Mouse (Mus musculus) megakaryocyte-erythroid progenitor cell, adult 5-6 weeks (primary cell): ENCODE data around the gene Gm5868. TPM values are rescaled to one million over a fixed set of nuclear protein-coding genes. Genes with fewer than 3 reads are reported as not detected.

ENCODE experiments used
- ATAC-seq: replicated peaks from 2 replicates; pipeline ENCODE4 v1.8.0; 2016; ENCODE audit warnings: mild to moderate bottlenecking, inconsistent platforms; ENCODE audit not compliant: severe bottlenecking, poor library complexity, low FRiP score, low TSS enrichment
- total RNA-seq, 2 experiments: library from RNA; stranded (forward) in 1 of 2; stranded (reverse) in 1 of 2; fragments of 200-1000, 215-1000 nt in 1 of 2; fragments of >200 nt in 1 of 2; fragmentation: Nextera tagmentation in 1 of 2; gene quantifications; 2 replicates each; pipeline ENCODE4 v1.2.3; 2014 to 2017

The Gm5868 gene
- total RNA-seq, 2 experiments from 2014 or later = not detected

DNA sequence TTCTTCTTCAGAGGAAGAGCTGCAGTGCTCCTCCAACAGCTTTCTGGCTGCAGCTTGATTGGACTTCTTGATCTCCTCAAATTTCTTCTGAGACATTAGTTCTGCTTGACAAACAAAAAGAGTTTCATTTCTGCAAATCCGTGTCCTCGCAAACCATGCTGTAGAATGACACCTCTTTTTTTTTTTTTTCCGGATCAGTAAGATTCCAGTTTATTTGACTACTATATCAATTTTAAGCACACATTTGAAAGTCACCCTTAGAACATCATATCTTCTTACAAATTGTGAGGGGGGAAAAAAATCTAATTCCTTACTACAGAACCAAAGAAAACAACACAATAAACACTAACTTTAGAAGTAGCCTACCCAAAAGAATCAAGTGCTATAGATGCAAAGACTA lies 31.1 kb downstream of the Gm5868 start:
- no peak for ATAC-seq

DNA sequence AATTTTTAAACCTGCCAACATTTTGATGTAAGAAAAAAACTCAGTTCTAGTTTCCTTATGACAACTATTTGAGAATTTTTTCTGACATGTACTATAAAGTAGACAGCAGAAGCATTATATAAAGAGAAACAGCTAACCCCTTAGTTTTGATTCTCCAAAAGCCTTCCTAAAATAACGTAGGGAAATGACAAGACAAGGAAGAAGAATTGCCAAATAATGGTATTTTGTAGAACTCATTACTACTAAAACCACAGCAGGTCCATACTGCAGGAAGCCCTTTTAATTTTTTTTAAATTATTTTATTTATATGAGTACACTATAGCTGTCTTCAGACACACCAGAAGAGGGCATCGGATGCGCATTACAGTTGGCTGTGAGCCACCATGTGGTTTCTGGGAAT lies 36.1 kb downstream of the Gm5868 start:
- no peak for ATAC-seq

Other genes starting within 250 kb of the Gm5868 start
- not detected in 2 replicates for gene Corin, start 83.1 kb downstream of the Gm5868 start, total RNA-seq (2014; fragmentation: Nextera tagmentation)
- gene Corin, start 83.1 kb downstream of the Gm5868 start, total RNA-seq (2017) = not detected in 2 replicates
- gene Nfxl1, start 27.9 kb downstream of the Gm5868 start, total RNA-seq (2014; fragmentation: Nextera tagmentation) = 18.6 and 18.9 TPM in 2 replicates
- gene Nfxl1, start 27.9 kb downstream of the Gm5868 start, total RNA-seq (2017) = 9.7 and 13.8 TPM in 2 replicates
- not detected in 2 replicates for gene Zar1, start 6.3 kb downstream of the Gm5868 start, total RNA-seq (2014; fragmentation: Nextera tagmentation)
- gene Zar1, start 6.3 kb downstream of the Gm5868 start, total RNA-seq (2017) = not detected in 2 replicates
- not detected in 2 replicates for gene Cnga1, start 56.7 kb upstream of the Gm5868 start, total RNA-seq (2014; fragmentation: Nextera tagmentation)
- 0.23 TPM in 1 of 2 replicates, not detected in the other for gene Cnga1, start 56.7 kb upstream of the Gm5868 start, total RNA-seq (2017)
- gene Nipal1, start 60.2 kb upstream of the Gm5868 start, total RNA-seq (2014; fragmentation: Nextera tagmentation) = 2.7 TPM in 1 of 2 replicates, not detected in the other
- 0.08 and 0.47 TPM in 2 replicates for gene Nipal1, start 60.2 kb upstream of the Gm5868 start, total RNA-seq (2017)
- 0.96 and 7.8 TPM in 2 replicates for gene Txk, start 165.2 kb upstream of the Gm5868 start, total RNA-seq (2014; fragmentation: Nextera tagmentation)
- 0.15 and 1.2 TPM in 2 replicates for gene Txk, start 165.2 kb upstream of the Gm5868 start, total RNA-seq (2017)